ENCODE assay signal across 8 mouse cellular contexts in the genomic region with DNA sequence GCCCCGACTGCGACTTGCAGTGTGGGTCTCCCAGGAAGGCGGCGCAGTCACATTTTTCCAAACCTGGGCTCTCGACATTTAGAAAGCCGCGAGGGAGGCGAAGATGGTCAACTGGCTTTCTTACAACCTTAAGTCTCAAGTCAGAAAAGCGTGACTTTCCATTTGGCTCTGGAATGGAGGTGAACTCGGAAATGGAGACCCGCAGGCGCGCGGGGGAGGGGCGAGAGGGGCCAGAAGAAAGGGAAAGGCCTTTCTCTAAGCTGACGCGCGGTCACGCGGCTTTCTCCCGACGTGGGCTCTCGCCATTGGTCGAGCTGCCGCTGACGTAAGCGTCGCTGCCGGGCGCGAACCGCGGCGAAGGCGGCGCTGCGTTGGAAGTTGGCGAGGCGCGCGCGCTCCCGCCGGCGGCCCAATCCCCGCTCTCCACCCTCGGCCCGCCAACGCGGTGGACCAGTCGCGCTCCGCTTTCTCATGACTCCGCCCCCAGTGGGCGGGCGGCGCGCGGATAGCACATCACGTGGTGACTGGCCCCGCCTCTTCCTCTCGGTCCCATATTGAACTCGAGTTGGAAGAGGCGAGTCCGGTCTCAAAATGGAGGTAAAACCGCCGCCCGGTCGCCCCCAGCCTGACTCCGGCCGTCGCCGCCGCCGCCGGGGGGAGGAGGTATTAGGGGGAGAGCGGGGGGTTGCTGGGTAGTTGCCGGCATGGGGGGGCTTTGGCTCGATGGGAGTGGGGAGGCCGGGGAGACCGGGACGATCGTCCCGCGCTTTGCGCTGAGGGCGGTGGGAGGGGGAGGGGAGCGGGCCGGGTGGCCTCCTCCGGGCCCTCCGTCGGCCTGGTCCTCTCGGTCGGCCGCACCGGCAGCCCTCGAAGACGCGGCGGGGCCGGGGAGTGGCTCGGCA. TPM values are rescaled to one million over a fixed set of nuclear protein-coding genes. Genes with fewer than 3 reads are reported as not detected.
DNase-seq lines count a peak whose midpoint lies in the region; ATAC-seq lines count a peak whose summit lies in the region.

A gene (plus strand): TSS at position 535 of the 902 bp plus-strand sequence.

- under 1% methylated on average over 97 of the region's 102 CpGs for WGBS in heart, embryonic 13.5 days
- 1% methylated on average over 101 of the region's 102 CpGs for WGBS in liver, embryonic 13.5 days (ENCODE audit: insufficient replicate concordance)
- under 1% methylated on average over 95 of the region's 102 CpGs for WGBS in stomach, embryonic 16.5 days

- H3K36me3 ChIP-seq in heart, embryonic 13.5 days: peaks cover 29% of the 10 kb centered on the region
- H3K36me3 ChIP-seq in liver, embryonic 13.5 days: peaks cover 34% of the 10 kb centered on the region
- H3K36me3 ChIP-seq in stomach, embryonic 16.5 days (ENCODE audit: control insufficient read depth, insufficient read depth, low read length): peaks cover 6% of the 10 kb centered on the region

- peak; percentile 93 for ATAC-seq in heart, embryonic 13.5 days (ENCODE audit: extremely low read depth, insufficient number of reproducible peaks, low FRiP score, low TSS enrichment)
- peak; percentile 90 for ATAC-seq in liver, embryonic 13.5 days (ENCODE audit: low read depth)
- ATAC-seq in stomach, embryonic 16.5 days (ENCODE audit: insufficient read depth, low FRiP score): peak; percentile 96

- H3K4me2 ChIP-seq in heart, embryonic 13.5 days: peak within 1 kb of the TSS; percentile 96
- peak within 1 kb of the TSS; percentile 90 for H3K4me2 ChIP-seq in liver, embryonic 13.5 days
- peak within 1 kb of the TSS; percentile 90 for H3K4me2 ChIP-seq in stomach, embryonic 16.5 days (ENCODE audit: low read depth, low read length)

- peak within 1 kb of the TSS; percentile 96 for H3K27ac ChIP-seq in brown adipose tissue, adult 24 weeks (replicated peaks; ENCODE audit: low read depth, low read length)
- H3K27ac ChIP-seq in heart, embryonic 13.5 days (replicated peaks): peak within 1 kb of the TSS; percentile 99
- peak within 1 kb of the TSS; percentile 95 for H3K27ac ChIP-seq in liver, embryonic 13.5 days
- H3K27ac ChIP-seq in stomach, embryonic 16.5 days (ENCODE audit: low read length): peak within 1 kb of the TSS; percentile 98

- H3K27me3 ChIP-seq in heart, embryonic 13.5 days (replicated peaks): no peaks in the 10 kb centered on the region
- no peaks in the 10 kb centered on the region for H3K27me3 ChIP-seq in liver, embryonic 13.5 days
- no peaks in the 10 kb centered on the region for H3K27me3 ChIP-seq in stomach, embryonic 16.5 days (ENCODE audit: control insufficient read depth, insufficient read depth, low read length)

- no peaks in the 10 kb centered on the region for H3K9me3 ChIP-seq in heart, embryonic 13.5 days
- no peaks in the 10 kb centered on the region for H3K9me3 ChIP-seq in liver, embryonic 13.5 days (replicated peaks)
- H3K9me3 ChIP-seq in stomach, embryonic 16.5 days (replicated peaks; ENCODE audit: control insufficient read depth, low read length): no peaks in the 10 kb centered on the region

- H3K9ac ChIP-seq in heart, embryonic 13.5 days: peak within 1 kb of the TSS; percentile 100
- peak within 1 kb of the TSS; percentile 98 for H3K9ac ChIP-seq in liver, embryonic 13.5 days
- H3K9ac ChIP-seq in stomach, embryonic 16.5 days (ENCODE audit: low read length): peak within 1 kb of the TSS; percentile 100

- 0 out of 2 replicates have a peak, but pooled peaks cover 5% of the 10 kb centered on the region for H3K4me1 ChIP-seq in brown adipose tissue, adult 24 weeks (ENCODE audit: control insufficient read depth, insufficient read depth, insufficient read length, low read length)
- H3K4me1 ChIP-seq in heart, embryonic 13.5 days: peaks cover 24% of the 10 kb centered on the region
- H3K4me1 ChIP-seq in liver, embryonic 13.5 days (replicated peaks): peaks cover 41% of the 10 kb centered on the region
- H3K4me1 ChIP-seq in stomach, embryonic 16.5 days (ENCODE audit: control insufficient read depth, insufficient read depth, low read length): peaks cover 13% of the 10 kb centered on the region

- DNase-seq in CD4-positive, CD25-positive, alpha-beta regulatory T cell, adult 2 months (ENCODE audit: low read depth, low spot score): peak; percentile 100
- peak; percentile 56 for DNase-seq in fat pad, adult 2 months (ENCODE audit: extremely low read depth, low read depth, low spot score)
- peak; percentile 100 for DNase-seq in kidney, postnatal 14 days
- DNase-seq in liver, embryonic 13.5 days: peak; percentile 99
- DNase-seq in neural tube, embryonic 10.5 days (ENCODE audit: extremely low spot score, low spot score): peak; percentile 99

- peak within 1 kb of the TSS; percentile 91 for H3K4me3 ChIP-seq in brown adipose tissue, adult 24 weeks (ENCODE audit: insufficient read depth, low read depth, low read length)
- peak within 1 kb of the TSS; percentile 98 for H3K4me3 ChIP-seq in heart, embryonic 13.5 days
- peak within 1 kb of the TSS; percentile 94 for H3K4me3 ChIP-seq in liver, embryonic 13.5 days (replicated peaks)
- peak within 1 kb of the TSS; percentile 75 for H3K4me3 ChIP-seq in stomach, embryonic 16.5 days (replicated peaks; ENCODE audit: low read length)

RNA-seq across cellular contexts. Expression of the gene that starts here (rescaled TPM):
- 58.7 and 106 TPM in 2 replicates for polyA plus RNA-seq in brown adipose tissue, adult 24 weeks (2012; ENCODE audit: insufficient read depth, insufficient read length, missing spikeins)
- 188 and 192 TPM in 2 replicates for polyA plus RNA-seq in heart, embryonic 13.5 days (2015; fragmentation: Nextera tagmentation; extraction: Ambion mirVana)
- polyA plus RNA-seq in liver, embryonic 13.5 days (2015; fragmentation: Nextera tagmentation; extraction: Ambion mirVana): 161 and 182 TPM in 2 replicates
- polyA plus RNA-seq in stomach, embryonic 16.5 days (2015; fragmentation: Nextera tagmentation; extraction: Ambion mirVana): 194 and 260 TPM in 2 replicates

Comparison
In these comparisons a context has a peak if more than half of its experiments do, and no peak if none do; other contexts are left out.
1. Peak in every context shown above with its lines: DNase-seq, ATAC-seq, H3K4me3 ChIP-seq and H3K27ac ChIP-seq.